Mouse (Mus musculus) ovary, adult 18-20 months (tissue): ENCODE data around the gene Lrrc42.

Source experiments
- DNase-seq: peaks from one replicate; pipeline ENCODE4 v3.0.0; 2022; ENCODE audit warnings: low spot score, mixed read lengths

The Lrrc42 gene

GRCm38 (mm10) chr4:107196454-107196853, 56.9 kb downstream of the Lrrc42 start:
- no peak for DNase-seq

- DNase-seq = no peak
Observed at GRCm38 (mm10) chr4:107193841-107194240, 59.5 kb downstream of the Lrrc42 start.

- no peak for DNase-seq
Observed at GRCm38 (mm10) chr4:107185703-107186102, 67.6 kb downstream of the Lrrc42 start.
